Mouse (Mus musculus): ENCODE measurements around the gene Runx3.

DNA sequence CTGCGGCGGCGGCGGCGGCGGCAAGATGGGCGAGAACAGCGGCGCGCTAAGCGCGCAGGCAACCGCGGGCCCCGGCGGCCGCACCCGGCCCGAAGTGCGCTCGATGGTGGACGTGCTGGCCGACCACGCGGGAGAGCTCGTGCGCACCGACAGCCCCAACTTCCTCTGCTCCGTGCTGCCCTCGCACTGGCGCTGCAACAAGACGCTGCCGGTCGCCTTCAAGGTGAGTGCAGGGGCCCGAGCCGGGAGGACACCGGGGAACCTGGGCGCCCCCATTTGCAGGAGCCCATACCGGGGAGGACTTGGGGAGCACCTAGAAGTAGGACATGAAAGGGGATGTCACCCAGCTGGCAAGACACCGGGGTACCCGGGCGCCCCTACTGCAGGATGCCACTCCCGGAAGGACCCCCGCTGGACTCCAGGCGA, 32.4 kb downstream of the Runx3 start:
- TF ChIP-seq CTCF (IDR thresholded peaks at IDR 0.05; ENCODE audit: extremely low read depth, insufficient read depth, low read length) (no peak), POLR2A (IDR thresholded peaks at IDR 0.05; ENCODE audit: extremely low read depth, insufficient read depth, low read length) (no peak)

Data from cortical plate, adult 2 months (tissue).